Mouse (Mus musculus): Measurements from ENCODE around the gene Ist1. TPM values are rescaled to one million over a fixed set of nuclear protein-coding genes. Genes with fewer than 3 reads are reported as not detected.
A peak's percentile ranks its signal among the peaks of the same experiment; 100 is the strongest.

Gene Ist1
- polyA plus RNA-seq (2015; fragmentation: Nextera tagmentation; extraction: Ambion mirVana) = 136 and 141 TPM in 2 replicates

GRCm38 (mm10) chr8:109693146-109693900 lies at the start of gene Ist1:
Ist1 (minus strand) TSS chr8:109693260.
- ATAC-seq (replicated peaks; ENCODE audit: low FRiP score) = peak; percentile 98
- H3K27ac ChIP-seq = peak within 1 kb of the TSS; percentile 86
- peak within 1 kb of the TSS; percentile 80 for H3K4me2 ChIP-seq
- 0% methylated on average over 57 of the region's 57 CpGs for whole genome bisulfite sequencing
- peaks cover 5% of the 10 kb centered on the region; the same call in 1 of the 2 replicates for H3K36me3 ChIP-seq
- H3K4me3 ChIP-seq (replicated peaks) = peak within 1 kb of the TSS; percentile 98
- peaks cover 24% of the 10 kb centered on the region for H3K4me1 ChIP-seq
- no peaks in the 10 kb centered on the region for H3K27me3 ChIP-seq
- peak within 1 kb of the TSS; percentile 83 for H3K9ac ChIP-seq
- no peaks in the 10 kb centered on the region for H3K9me3 ChIP-seq (replicated peaks)

- ATAC-seq (replicated peaks; ENCODE audit: low FRiP score) = no peak
- no peaks in the 10 kb centered on the region for H3K9me3 ChIP-seq (replicated peaks)
- H3K36me3 ChIP-seq = peaks cover 16% of the 10 kb centered on the region
- 68% methylated on average over 1 of the region's 1 CpGs for WGBS
- H3K4me1 ChIP-seq = peaks cover 19% of the 10 kb centered on the region
- H3K4me3 ChIP-seq (replicated peaks) = peak overlapping the region; percentile 100
- H3K4me2 ChIP-seq = peak overlapping the region; percentile 85
- no peaks in the 10 kb centered on the region for H3K27me3 ChIP-seq
- H3K9ac ChIP-seq = 0 out of 2 replicates have a peak overlapping the region, but pooled peaks have one; percentile 99
- H3K27ac ChIP-seq = no peak overlapping the region
Measured at GRCm38 (mm10) chr8:109738049-109738380, 45.0 kb upstream of the Ist1 start.

GRCm38 (mm10) chr8:109737237-109738048 lies 44.4 kb upstream of the Ist1 start, which contains the start of gene Atxn1l:
Atxn1l (minus strand) TSS chr8:109737739.
- under 1% methylated on average over 58 of the region's 59 CpGs for whole genome bisulfite sequencing
- peak within 1 kb of the TSS; percentile 85 for H3K4me2 ChIP-seq
- H3K4me3 ChIP-seq (replicated peaks) = peak within 1 kb of the TSS; percentile 100
- H3K9ac ChIP-seq = peak within 1 kb of the TSS; percentile 99
- H3K36me3 ChIP-seq = peaks cover 22% of the 10 kb centered on the region
- peak within 1 kb of the TSS; percentile 81 for H3K27ac ChIP-seq
- peaks cover 19% of the 10 kb centered on the region for H3K4me1 ChIP-seq
- H3K27me3 ChIP-seq = no peaks in the 10 kb centered on the region
- H3K9me3 ChIP-seq (replicated peaks) = no peaks in the 10 kb centered on the region
- peak; percentile 93 for ATAC-seq (replicated peaks; ENCODE audit: low FRiP score)

- ATAC-seq (replicated peaks; ENCODE audit: low FRiP score) = no peak; the same call in 1 of the 2 replicates
- Histone ChIP-seq H3K36me3 (peaks cover 28% of the 10 kb centered on the region), H3K4me3 (replicated peaks) (peak overlapping the region; percentile 100), H3K4me2 (peak overlapping the region; percentile 85), H3K27me3 (no peaks in the 10 kb centered on the region), H3K27ac (peak overlapping the region; percentile 81; the same call in 1 of the 2 replicates), H3K4me1 (peaks cover 19% of the 10 kb centered on the region), H3K9ac (peak overlapping the region; percentile 99), H3K9me3 (replicated peaks) (no peaks in the 10 kb centered on the region)
- 5% methylated on average over 8 of the region's 8 CpGs for WGBS
Measured at GRCm38 (mm10) chr8:109736819-109737218, 43.8 kb upstream of the Ist1 start.

- H3K4me1 ChIP-seq = peaks cover 19% of the 10 kb centered on the region
- WGBS = 85% methylated on average over 3 of the region's 3 CpGs
- no peak overlapping the region for H3K4me2 ChIP-seq
- no peak overlapping the region for H3K9ac ChIP-seq
- no peak for ATAC-seq (replicated peaks; ENCODE audit: low FRiP score)
- peaks cover 55% of the 10 kb centered on the region for H3K36me3 ChIP-seq
- no peaks in the 10 kb centered on the region for H3K9me3 ChIP-seq (replicated peaks)
- H3K27ac ChIP-seq = no peak overlapping the region
- no peaks in the 10 kb centered on the region for H3K27me3 ChIP-seq
- H3K4me3 ChIP-seq (replicated peaks) = no peak overlapping the region
Measured at GRCm38 (mm10) chr8:109734018-109734417, 41.0 kb upstream of the Ist1 start.

GRCm38 (mm10) chr8:109731012-109731411 lies 38.0 kb upstream of the Ist1 start:
- ATAC-seq (replicated peaks; ENCODE audit: low FRiP score) = no peak
- 73% methylated on average over 3 of the region's 3 CpGs for WGBS

GRCm38 (mm10) chr8:109725106-109725505 lies 32.0 kb upstream of the Ist1 start:
- H3K4me3 ChIP-seq (replicated peaks) = no peak overlapping the region
- no peaks in the 10 kb centered on the region for H3K4me1 ChIP-seq
- no peak overlapping the region for H3K9ac ChIP-seq
- H3K27me3 ChIP-seq = no peaks in the 10 kb centered on the region
- no peak overlapping the region for H3K4me2 ChIP-seq
- ATAC-seq (replicated peaks; ENCODE audit: low FRiP score) = no peak
- peaks cover 86% of the 10 kb centered on the region for H3K36me3 ChIP-seq
- 88% methylated on average over 3 of the region's 3 CpGs for WGBS
- 0 out of 2 replicates have a peak overlapping the region, but pooled peaks have one; percentile 22 for H3K27ac ChIP-seq
- no peaks in the 10 kb centered on the region for H3K9me3 ChIP-seq (replicated peaks)

More at GRCm38 (mm10) chr8:109731012-109731411, 38.0 kb upstream of the Ist1 start:
- no peak overlapping the region for H3K4me3 ChIP-seq (replicated peaks)
- peaks cover 5% of the 10 kb centered on the region for H3K4me1 ChIP-seq
- no peak overlapping the region for H3K4me2 ChIP-seq
- H3K36me3 ChIP-seq = peaks cover 72% of the 10 kb centered on the region
- H3K9me3 ChIP-seq (replicated peaks) = no peaks in the 10 kb centered on the region
- no peak overlapping the region for H3K9ac ChIP-seq
- no peaks in the 10 kb centered on the region for H3K27me3 ChIP-seq
- no peak overlapping the region for H3K27ac ChIP-seq

- ATAC-seq (replicated peaks; ENCODE audit: low FRiP score) = no peak
- Histone ChIP-seq H3K9ac (no peak overlapping the region), H3K4me3 (replicated peaks) (no peak overlapping the region), H3K9me3 (replicated peaks) (no peaks in the 10 kb centered on the region), H3K36me3 (peaks cover 96% of the 10 kb centered on the region), H3K27ac (no peak overlapping the region), H3K4me2 (no peak overlapping the region), H3K27me3 (no peaks in the 10 kb centered on the region), H3K4me1 (no peaks in the 10 kb centered on the region)
- 91% methylated on average over 5 of the region's 5 CpGs for WGBS
Measured at GRCm38 (mm10) chr8:109714961-109715360, 21.9 kb upstream of the Ist1 start.

GRCm38 (mm10) chr8:109712521-109712920 lies 19.5 kb upstream of the Ist1 start:
- 100% methylated on average over 1 of the region's 1 CpGs for WGBS
- H3K27me3 ChIP-seq = no peaks in the 10 kb centered on the region
- no peak overlapping the region for H3K4me2 ChIP-seq
- H3K9me3 ChIP-seq (replicated peaks) = no peaks in the 10 kb centered on the region
- H3K4me1 ChIP-seq = peaks cover 5% of the 10 kb centered on the region
- H3K36me3 ChIP-seq = peaks cover 96% of the 10 kb centered on the region
- no peak overlapping the region for H3K4me3 ChIP-seq (replicated peaks)
- no peak overlapping the region for H3K9ac ChIP-seq
- no peak for ATAC-seq (replicated peaks; ENCODE audit: low FRiP score)
- H3K27ac ChIP-seq = no peak overlapping the region

GRCm38 (mm10) chr8:109707921-109708320 lies 14.9 kb upstream of the Ist1 start:
- ATAC-seq (replicated peaks; ENCODE audit: low FRiP score) = no peak
- H3K36me3 ChIP-seq = peaks cover 55% of the 10 kb centered on the region
- 93% methylated on average over 4 of the region's 4 CpGs for WGBS

GRCm38 (mm10) chr8:109706874-109707237 lies 13.8 kb upstream of the Ist1 start:
- H3K27me3 ChIP-seq = peaks cover 4% of the 10 kb centered on the region; the same call in 1 of the 2 replicates
- H3K9ac ChIP-seq = no peak overlapping the region; the same call in 1 of the 2 replicates
- H3K4me3 ChIP-seq (replicated peaks) = peak overlapping the region; percentile 73
- no peaks in the 10 kb centered on the region for H3K9me3 ChIP-seq (replicated peaks)
- WGBS = 15% methylated on average over 2 of the region's 2 CpGs
- H3K36me3 ChIP-seq = peaks cover 44% of the 10 kb centered on the region
- 0 out of 2 replicates have a peak, but pooled peaks have one; percentile 49 for ATAC-seq (replicated peaks; ENCODE audit: low FRiP score)
- H3K27ac ChIP-seq = peak overlapping the region; percentile 93
- peaks cover 25% of the 10 kb centered on the region for H3K4me1 ChIP-seq
- H3K4me2 ChIP-seq = peak overlapping the region; percentile 91

More at GRCm38 (mm10) chr8:109707921-109708320, 14.9 kb upstream of the Ist1 start:
- no peak overlapping the region for H3K4me3 ChIP-seq (replicated peaks)
- H3K4me1 ChIP-seq = peaks cover 25% of the 10 kb centered on the region
- H3K27me3 ChIP-seq = peaks cover under 1% of the 10 kb centered on the region; the same call in 1 of the 2 replicates
- no peaks in the 10 kb centered on the region for H3K9me3 ChIP-seq (replicated peaks)
- H3K27ac ChIP-seq = no peak overlapping the region
- no peak overlapping the region for H3K9ac ChIP-seq
- no peak overlapping the region for H3K4me2 ChIP-seq

Measured in kidney, embryonic 15.5 days (tissue).